Mouse (Mus musculus): ENCODE measurements around the gene Ehd4.

The Ehd4 gene

DNA sequence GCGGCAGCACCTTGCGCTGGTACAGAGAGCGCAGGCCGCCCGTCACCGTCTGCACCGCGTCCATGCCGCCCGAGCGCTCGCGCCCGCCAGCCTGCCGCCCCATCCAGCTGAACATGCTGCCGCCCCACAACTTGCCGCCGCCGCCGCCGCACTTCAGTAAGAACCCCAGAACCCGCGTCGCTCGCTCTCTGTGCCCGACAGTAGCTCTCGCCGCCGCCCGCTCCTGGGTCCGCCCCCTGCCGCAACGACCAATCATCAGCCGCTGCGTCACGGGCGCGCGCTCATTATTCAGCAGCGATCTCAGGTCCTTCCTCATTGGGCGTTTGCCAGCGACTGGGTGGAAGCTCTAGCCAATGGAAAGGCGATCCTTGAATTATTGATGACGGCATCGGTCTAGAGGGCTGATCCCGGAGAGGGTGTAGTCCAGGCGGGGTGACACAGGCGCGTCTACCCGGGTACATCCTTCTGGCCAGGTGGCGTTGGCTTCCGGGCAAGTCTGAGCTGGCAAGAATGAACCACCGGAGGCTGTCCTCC is at the start of gene Ehd4:
Gene Ehd4 (minus strand): TSS at position 246 of the 534 bp plus-strand sequence.
- peak; percentile 98 for DNase-seq

DNA sequence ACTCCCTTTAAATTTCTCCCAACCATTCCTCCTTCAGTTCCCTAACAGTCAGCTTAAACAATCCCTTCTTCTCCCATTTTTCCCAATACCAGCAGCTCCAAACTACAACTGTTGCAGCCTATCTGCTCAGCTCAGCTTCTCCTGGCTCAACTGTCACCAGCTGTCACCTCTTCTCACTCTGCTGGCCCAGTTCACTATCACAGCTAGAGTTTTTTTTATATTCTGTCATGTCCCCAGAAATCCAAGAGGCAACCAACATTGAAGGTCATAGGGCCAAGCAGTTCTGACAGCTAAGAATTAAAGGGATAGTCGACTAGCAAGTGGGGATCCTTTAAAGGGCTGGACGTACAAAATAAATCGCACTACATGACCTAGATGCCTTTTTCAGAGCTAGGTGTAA is 49.3 kb upstream of the Ehd4 start:
- DNase-seq = no peak

DNA sequence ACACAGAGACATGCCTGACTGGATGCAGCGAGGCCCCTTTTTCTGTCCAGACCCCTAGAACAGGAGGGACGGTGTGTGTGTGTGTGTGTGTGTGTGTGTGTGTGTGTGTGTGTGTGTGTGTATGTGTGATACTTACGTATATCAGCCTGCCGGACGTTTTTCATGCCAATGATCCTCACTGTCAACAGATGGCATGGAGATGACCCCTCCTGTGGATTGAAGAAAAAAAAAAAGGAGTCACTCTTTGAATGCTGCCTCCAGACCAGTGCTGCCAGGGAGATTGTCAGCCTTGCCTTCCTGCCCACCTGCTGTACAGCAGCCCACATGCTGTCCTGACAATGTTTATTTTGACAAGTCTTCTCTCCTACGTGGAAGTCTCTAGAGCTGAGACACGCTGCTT is 45.7 kb upstream of the Ehd4 start:
- no peak for DNase-seq

DNA sequence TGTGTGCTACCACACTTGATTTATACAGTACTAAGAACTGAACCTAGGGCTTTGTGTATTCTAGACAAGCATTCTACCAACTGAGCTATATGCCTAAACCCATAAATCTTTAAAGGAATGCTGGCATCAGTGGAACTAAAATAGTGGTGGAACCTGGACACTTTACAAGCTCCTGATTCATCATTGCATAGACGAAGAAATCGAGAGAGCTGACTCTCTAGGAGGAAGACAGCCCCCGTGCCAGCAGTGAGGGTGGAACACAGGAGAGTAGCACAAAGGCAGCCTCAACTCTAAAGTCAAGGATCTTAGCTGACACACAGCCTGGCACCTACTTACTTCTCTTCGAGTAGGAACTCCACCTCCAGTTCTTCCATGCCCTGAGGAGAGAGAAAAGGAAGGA is 33.8 kb upstream of the Ehd4 start:
- no peak for DNase-seq

DNA sequence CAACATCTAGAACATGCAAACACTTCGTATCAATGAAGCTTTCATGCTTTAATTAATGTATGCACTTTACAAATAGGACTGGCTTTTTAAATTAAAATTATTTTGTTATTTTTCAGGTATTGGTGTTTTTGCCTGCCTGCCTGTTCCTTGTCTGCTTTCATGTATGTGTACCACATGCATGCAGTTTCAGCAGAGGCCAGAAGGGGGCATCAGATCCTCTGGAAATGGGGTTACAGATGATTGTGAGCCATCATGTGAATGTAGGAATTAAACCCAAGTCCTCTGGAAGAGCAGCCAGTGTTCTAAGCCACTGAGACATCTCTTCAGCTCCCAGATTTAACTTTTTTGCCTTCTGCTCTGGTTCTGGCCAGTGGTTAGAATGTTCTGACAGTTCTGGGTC is 33.2 kb upstream of the Ehd4 start:
- peak; percentile 36 for DNase-seq

DNA sequence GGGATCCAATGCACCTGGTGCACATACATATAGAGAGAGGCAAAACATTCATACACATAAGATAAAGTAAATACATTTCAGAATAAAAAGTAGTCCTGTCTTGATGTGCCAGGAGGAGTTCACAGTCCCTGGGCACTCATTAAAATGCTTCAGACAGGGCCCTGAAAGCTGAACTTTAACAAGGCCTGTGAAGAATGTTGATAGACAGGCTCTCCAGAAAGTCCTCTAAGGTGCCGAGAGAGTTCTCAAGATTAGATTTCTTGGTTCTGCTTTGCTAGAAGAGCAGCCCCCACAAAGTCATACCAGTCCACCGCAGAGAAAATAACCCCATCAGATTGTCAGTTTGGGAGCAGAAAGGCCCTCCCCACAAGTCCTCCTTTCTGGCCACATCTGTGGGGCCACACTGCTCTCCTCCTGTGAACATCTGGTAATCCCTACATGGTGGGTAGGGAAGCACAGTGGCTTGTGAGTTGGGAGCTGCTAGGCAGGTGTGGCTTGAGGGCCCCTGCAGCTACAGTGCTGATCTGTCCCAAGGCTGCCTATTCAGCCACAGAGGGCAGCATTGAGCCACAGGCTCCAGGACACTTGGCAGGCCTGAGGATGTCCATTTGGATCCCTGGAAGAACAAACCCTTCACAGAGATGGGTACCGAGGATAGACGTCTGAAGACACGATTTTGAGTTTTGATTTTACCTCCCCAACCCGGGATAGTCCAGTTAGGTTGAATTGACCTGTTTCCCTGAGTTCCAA is 31.3 kb upstream of the Ehd4 start:
- no peak for DNase-seq

DNA sequence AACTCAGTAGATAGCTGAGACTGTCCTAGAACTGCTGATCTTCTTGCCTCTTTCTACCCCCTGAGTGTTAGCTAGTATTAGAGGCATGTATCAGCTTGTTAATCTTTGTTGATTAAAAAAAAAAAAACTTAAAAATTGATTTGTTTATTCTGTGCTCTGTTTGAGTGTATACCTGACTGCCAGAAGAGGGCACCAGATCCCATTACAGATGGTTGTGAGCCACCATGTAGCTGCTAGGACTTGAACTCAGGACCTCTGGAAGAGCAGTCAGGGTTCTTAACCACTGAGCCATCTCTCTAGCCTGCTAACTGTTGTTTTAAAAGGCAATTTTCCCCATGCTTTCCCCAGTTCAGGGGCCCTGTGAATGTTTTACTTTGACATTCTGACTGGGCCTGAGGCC is 24.5 kb upstream of the Ehd4 start:
- DNase-seq = no peak

DNA sequence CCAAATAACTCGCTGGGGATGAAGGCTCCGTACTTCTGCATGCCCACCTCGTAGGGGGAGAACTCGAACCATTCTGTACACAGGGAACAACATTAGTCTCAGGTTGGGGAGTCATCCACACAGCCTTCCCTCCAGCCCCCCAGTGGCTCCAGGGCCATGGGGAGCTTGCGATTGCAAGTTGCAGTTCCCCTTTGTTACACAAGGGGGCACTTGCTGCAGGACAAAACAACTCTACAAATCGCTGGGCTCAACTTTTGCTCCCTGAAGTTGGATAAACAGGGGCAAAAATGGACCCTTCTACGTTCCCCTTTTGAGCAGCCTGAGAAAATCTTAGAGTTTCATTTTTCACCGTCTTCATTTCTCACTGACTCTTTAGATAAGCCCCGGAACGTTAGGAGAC is 19.3 kb upstream of the Ehd4 start:
- DNase-seq = peak; percentile 80

DNA sequence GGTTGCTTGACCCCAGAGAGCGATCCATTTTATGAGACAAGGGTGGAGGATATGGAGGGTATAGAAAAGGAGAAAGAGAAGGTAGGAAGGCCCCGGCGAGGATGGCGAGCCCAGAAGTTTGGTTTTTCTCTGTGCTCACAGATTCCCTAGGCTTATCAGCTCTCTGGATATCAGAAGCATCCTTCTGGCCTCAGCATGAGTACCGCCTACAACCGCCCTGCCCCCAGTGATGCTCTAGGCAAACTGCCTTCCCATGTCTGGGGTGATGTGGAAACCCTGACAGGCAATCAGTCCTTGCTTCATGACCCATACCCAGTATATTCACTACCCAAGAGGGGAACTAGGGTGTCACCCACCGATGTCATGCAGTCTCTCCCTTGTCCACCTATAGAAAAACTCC is 17.0 kb upstream of the Ehd4 start:
- no peak for DNase-seq

DNA sequence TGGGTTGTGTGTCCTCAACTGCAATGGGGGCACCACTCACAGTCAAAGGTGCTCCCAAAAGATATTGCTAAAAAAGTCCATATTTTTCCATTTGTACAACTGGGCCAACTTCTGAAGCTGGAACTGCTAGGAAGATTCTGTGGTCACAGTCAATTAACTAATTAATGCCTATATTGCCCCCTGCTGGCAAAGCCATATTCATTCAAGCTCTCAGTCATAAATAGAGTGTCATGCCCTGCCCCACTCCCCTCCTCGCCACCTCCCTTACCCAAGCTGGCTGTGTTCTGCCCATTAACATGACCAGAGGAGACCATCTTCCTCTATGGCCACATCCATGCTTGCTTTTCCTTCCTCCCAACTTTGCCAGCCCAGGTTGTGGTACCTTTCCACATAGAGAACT is 16.3 kb upstream of the Ehd4 start:
- peak; percentile 48 for DNase-seq

DNA sequence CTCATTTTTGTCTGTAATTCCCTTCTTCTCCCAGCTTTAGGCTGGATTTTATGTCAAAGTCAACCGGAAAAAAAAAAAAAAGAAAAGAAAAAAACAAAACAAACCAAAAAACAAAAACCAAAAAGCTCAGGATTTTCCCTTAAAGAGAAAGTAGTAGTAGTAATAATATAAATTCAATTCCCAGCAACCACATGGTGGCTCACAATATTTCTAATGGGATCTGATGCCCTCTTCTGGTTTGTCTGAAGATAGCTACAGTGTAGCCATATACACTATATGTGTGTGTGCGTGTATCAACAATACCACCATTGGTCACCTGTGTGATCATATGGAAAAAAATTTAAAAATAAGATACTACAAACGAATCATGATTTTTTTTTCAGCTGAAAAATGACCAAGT is 15.0 kb upstream of the Ehd4 start:
- no peak for DNase-seq

DNA sequence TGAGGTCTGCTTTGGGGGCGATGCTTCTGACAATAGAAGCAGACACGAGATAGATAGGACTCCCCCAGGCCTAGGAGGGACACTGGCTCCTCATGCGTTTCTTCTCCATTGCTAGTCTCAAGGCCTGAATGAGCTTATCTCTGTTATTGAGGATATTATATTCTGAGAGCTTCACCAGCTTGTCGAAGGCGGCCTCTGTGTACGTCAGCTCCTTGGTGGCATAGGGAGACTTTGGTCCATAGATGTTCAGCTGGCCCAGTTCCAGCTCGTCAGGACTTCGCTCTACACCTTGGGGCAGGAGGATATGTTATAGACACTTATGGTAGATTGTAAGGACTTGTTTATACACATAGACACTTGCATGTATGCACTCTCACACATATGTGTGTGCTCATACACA is 13.4 kb upstream of the Ehd4 start:
- no peak for DNase-seq

DNA sequence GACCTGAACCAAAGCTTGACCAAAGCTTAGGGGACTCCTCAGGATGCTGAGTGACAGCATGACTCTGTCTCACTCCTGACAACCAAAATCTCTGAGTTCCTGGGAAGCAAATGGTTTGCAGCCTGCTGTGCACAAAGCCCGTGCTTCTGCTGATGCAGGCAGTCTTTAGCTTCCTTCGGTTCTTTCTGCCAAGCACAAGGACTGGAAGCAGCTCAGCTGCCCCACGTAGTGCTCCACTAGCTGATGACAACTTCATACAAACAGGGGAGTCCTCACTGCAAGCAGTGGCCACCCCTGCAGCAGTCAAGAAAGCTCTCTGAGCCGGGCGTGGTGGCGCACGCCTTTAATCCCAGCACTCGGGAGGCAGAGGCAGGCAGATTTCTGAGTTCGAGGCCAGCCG is 11.1 kb upstream of the Ehd4 start:
- no peak for DNase-seq

DNA sequence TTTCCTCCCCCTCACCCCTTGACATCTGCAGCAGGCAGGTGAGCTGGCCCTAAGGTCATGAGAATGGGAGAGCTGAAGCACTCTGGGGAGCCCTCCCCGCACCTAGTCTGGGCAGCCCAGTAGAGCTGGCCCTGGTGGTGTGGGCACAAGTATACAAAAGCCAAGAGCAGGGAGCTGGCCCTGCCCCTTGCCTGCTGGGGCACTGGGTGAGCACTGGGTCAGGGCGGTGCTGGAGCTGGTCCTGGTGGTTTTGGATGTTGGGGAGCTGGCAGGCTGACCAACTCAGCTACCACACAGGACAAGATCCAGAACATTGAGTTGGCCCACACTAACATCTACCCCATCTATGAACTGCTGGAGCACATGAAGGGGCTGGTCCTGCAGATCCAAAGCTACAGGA is 5.0 kb upstream of the Ehd4 start:
- DNase-seq = peak; percentile 17

DNA sequence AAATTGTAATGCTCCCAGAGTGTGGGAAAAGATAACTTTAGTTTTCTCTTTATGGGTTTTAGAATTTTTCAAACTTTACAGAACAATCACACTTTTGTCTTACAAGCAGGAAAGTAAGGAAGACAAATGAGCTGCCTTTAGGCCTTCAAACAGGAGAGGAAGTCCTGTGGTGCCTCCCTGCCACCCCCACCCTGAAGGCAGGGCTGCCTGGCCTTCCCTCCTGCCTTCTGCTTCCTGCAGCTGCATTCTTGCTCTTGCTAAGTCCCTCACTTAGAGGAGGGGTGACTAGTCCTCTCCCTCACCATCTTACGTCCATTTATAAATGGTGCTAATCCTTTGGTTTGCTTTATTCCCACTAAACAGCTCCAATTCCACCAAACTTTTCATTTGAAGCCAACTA is 4.4 kb upstream of the Ehd4 start:
- peak; percentile 73 for DNase-seq

DNA sequence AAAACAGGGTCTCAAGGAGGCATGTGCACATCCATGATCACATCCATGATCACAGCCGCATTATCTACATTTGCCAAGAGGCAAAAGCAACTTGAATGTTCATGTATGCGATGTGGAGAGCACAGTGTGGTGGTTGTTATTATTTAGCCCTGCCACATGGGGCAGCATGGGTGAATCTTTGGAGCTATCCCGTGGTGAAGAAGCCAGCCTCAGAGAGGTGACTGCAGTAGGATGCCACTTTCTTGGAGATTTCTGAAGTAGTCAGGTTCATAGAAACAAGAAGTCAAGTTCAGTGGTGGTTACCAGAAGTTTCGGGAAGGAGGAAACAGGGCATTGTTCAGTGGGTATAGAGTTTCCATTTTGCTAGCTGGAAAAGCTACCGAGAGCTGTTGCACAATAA is 3.6 kb upstream of the Ehd4 start:
- peak; percentile 51 for DNase-seq

DNA sequence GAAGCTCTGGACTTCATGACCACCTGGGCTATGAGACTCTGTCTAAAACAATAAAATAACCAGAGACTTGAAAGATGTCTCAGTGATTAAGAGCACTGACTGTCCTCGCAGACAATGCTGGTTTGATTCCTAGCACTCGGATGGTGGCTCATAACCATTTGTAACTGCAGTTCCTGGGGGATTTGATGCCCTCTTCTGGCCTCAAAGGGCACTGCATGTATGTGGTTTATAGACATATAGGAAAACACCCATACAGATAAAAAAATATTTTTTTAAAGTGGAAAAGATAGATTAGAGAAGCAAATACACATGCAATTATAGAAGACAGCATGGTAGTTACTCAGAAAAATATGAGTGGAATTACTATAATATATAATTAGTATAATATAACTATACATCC is 3.2 kb upstream of the Ehd4 start:
- DNase-seq = no peak

DNA sequence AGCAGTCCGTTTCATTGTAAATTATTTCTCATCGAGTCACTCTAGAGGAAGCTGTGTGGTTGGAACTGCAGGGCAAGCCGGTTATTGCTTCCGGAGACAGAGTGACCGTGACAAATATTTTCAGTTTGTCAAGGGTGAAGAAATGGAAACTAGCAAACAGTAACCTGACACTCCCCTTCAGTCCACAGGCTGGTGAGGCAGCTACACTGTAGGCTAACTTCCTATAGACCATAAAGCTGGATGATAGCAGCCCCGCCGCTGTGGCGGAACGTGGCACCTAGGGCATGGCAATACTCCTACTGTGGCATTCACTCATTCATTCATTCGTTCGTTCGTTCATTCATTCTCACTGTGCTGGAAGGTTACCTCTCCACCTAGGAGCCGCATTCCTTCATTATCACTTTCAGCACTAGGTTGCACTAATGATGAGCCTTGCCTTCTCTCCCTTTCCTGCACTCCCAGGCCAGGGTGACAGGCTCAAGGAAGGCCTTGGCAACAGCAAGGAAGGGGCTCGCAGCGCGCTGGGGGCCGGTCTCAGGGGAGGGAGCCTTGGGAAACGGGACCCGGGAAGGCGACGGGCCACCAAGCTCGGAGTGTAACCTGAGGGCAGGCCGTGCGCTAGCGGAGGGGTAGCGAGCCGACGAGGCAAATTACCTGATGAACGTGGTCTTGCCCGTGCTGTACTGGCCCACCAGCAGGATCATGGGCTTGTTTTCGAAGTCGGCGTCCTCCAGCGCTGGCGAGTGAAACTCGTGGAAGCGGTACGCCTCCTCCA is 633 bp downstream of the Ehd4 start:
- peak; percentile 33 for DNase-seq

DNA sequence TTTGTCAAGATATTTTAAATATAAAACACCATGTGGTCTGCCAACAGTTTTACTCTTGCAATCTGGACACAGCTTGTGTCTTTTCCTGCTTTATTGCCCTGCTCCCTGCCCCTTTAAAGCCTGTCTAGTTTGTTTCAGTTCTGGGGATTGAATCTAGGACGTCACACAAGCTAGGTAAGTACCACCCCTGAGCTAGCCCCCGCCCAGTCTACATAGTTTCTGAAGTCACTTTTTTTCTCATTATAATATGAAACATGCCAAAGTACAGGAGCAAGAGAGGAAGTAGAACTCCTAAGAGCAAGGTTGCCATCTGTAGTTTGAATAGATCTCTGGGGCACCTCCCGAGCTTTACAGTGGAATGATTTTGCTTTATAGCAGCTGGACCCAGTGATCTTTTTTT is 3.8 kb downstream of the Ehd4 start:
- no peak for DNase-seq

DNA sequence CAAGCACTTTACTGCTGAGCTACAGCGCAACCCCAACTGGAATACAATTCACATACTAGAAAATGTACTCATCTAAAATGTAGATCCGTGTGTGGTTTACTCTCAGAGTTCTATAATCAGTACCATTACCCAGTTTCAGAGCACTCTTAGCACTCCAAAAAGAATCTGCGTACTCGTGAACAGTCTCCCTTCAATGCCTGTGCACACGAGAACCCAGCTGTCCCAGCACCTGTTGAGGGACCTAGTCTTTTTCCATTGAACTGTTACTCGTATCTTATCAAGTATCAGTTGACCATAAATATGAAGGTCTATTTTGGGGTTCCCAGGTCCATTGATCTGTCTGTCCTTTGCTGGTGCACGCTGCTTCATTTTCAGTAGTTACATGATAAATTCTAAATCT is 4.8 kb downstream of the Ehd4 start:
- DNase-seq = no peak

DNA sequence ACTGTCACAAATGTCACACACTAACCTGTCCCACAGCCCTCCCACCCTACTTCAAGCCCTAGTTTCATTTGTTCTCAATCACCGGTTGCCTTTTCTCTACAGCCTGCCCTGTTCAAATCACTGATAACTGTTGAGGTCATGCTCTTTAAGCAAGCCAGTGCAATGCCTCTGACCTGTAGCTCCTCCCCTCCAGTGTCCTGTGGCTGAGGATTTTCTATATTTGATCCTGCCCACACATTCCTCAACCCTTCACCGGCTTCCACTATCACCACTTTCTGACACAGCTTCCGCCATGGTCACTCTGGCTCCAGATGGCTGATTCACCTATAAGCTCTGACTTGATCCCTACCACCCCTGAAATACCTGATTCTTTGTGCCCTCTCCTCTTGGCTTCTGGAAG is 6.4 kb downstream of the Ehd4 start:
- no peak for DNase-seq

DNA sequence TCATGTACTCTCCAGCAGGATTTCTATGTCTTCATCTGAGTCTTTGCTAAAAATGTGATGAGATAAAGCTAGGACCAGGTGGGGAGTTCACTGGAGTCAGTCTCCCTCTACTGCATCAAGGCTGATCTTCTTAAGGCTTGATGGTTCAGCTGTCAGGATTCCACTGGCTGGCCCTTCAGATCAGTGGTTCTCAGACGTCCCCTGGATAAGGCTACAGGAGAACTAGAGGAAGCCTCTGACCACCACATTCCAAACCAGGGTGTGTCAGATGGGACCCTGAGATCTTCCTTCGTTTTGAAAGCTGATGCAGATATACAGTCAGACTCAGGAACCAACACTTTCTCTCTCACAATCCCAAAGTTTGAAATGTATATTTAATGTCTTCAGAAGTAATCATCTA is 7.0 kb downstream of the Ehd4 start:
- DNase-seq = no peak

DNA sequence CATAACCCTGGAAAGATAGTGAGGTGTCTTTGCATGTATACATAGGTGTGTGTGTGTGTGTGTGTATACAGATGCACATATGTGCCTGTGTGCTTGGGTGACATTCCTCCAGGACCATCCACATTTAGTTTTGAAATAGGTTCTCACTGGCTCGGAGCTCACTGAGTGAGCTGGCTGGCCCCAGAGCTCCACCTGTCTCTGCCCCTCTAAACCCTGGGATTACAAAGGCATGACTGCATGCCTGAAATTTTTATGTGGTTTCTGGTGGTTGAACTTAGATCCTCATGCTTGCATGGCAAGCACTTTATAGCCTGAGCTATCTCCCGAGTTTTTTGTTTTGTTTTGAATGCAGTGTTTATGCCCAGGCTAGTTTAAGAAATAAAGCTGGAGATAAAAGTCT is 7.9 kb downstream of the Ehd4 start:
- no peak for DNase-seq

DNA sequence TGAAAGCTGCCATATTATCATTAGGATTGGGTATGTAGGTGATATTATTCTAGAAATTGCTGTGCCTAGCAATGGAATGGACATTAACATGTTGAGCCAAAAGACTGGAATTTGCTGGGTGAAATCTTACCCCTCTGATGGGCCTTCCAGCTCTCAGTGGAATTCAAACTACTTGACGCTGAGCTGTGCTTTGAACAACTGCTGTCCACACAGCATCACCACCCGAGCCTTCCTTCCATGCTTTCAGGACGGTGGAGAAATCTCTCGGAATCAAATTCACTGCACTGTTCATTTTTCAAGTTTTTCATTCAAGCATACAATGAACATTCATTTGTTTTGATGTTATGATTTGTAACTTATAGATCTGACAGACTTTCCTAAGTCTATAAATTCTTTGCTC is 10.0 kb downstream of the Ehd4 start:
- no peak for DNase-seq

DNA sequence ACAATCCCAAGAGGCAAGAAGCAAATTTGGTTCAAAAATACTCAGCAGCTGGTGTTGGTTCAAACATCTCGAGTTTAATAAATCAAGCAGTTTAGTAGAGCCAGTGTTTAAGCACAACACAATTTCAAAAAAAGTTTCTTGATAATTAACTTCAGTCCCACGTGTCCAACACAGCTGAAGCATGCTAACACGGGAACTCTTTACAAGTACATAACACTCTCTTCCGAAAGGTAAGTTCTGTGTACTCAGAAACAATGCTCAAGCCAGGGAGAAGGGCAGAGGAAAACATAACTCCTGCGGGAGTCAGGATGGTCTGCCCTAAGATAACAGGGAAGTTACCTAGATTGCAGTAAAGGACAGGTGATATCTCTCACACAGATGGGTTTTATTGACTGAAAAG is 12.1 kb downstream of the Ehd4 start:
- no peak for DNase-seq

Measured in thymus, postnatal 4 days (tissue).